Mouse (Mus musculus): Measurements from ENCODE around the gene Angptl8. TPM values are rescaled to one million over a fixed set of nuclear protein-coding genes. Genes with fewer than 3 reads are reported as not detected.
"Not testable (repeated sequence)": the region's sequence is repeated elsewhere in the genome, so short reads cannot be mapped to it uniquely, and the experiment has no call there.

The Angptl8 gene
- polyA plus RNA-seq, 1 experiment = not detected

- TF ChIP-seq CTCF (IDR thresholded peaks at IDR 0.05; ENCODE audit: borderline replicate concordance, extremely low read depth, insufficient read depth, insufficient read length) (no peak), POLR2A (IDR thresholded peaks at IDR 0.05; ENCODE audit: borderline replicate concordance, extremely low read depth, insufficient read depth, insufficient read length, poor library complexity, severe bottlenecking) (peak; percentile 69)
- DNase-seq (ENCODE audit: low read depth) = peak; percentile 81
These were observed 17.1 kb downstream of the Angptl8 start, which contains the start of gene Dock6 for GRCm38 (mm10) chr9:21852128-21853091. Gene Dock6 (minus strand): TSS chr9:21852635.

- no peak for DNase-seq (ENCODE audit: low read depth)
- TF ChIP-seq POLR2A (IDR thresholded peaks at IDR 0.05; ENCODE audit: borderline replicate concordance, extremely low read depth, insufficient read depth, insufficient read length, poor library complexity, severe bottlenecking) (no peak), CTCF (IDR thresholded peaks at IDR 0.05; ENCODE audit: borderline replicate concordance, extremely low read depth, insufficient read depth, insufficient read length) (no peak)
These were observed 18.7 kb downstream of the Angptl8 start for GRCm38 (mm10) chr9:21853961-21854360.

DNA sequence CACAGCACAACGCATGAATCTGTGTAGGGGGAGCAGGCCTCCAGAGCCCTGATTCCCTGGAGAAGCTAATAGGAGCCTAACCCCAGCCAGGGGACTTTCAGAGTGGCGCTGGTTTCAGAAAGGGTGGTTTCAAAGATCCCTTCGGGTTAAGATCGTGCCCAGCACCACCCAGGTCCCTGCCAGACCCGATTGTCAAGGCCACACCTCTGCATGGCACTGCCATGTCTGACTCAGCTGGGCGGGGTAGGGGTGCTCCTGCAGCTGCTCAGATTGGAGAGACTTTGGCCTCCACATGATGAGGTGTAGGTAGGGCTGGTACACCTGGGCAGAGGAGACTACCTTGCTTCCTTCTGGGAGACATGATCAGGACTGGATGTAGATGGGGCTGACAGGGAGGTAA lies 19.6 kb downstream of the Angptl8 start:
- TF ChIP-seq CTCF (IDR thresholded peaks at IDR 0.05; ENCODE audit: borderline replicate concordance, extremely low read depth, insufficient read depth, insufficient read length) = no peak
- TF ChIP-seq POLR2A (IDR thresholded peaks at IDR 0.05; ENCODE audit: borderline replicate concordance, extremely low read depth, insufficient read depth, insufficient read length, poor library complexity, severe bottlenecking) = no peak
- no peak for DNase-seq (ENCODE audit: low read depth)

DNA sequence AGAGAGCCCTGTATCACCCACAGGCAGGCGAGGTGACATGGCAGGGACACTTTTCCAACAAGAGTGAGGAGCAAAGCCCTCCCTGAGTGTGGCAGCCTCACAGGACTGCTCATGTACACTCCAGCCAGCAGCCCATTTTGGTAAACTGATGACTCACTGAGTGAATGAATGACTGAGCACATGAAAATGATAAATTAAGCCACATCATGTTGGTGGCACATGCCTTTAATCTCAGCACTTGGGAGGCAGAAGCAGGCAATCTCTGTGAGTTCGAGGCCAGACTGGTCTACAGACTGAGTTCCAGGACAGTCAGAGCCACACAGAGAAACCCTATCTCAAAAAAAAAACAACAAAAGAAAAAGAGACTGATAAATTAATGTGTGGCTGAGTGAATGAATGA lies 22.2 kb downstream of the Angptl8 start:
- no peak for DNase-seq (ENCODE audit: low read depth)

GRCm38 (mm10) chr9:21858084-21858483 lies 22.8 kb downstream of the Angptl8 start:
- TF ChIP-seq POLR2A (IDR thresholded peaks at IDR 0.05; ENCODE audit: borderline replicate concordance, extremely low read depth, insufficient read depth, insufficient read length, poor library complexity, severe bottlenecking) (no peak), CTCF (IDR thresholded peaks at IDR 0.05; ENCODE audit: borderline replicate concordance, extremely low read depth, insufficient read depth, insufficient read length) (no peak)
- no peak for DNase-seq (ENCODE audit: low read depth)

More for the DNA sequence above, 22.2 kb downstream of the Angptl8 start:
- TF ChIP-seq CTCF (IDR thresholded peaks at IDR 0.05; ENCODE audit: borderline replicate concordance, extremely low read depth, insufficient read depth, insufficient read length) (no peak), POLR2A (IDR thresholded peaks at IDR 0.05; ENCODE audit: borderline replicate concordance, extremely low read depth, insufficient read depth, insufficient read length, poor library complexity, severe bottlenecking) (no peak)

GRCm38 (mm10) chr9:21859606-21860005 lies 24.3 kb downstream of the Angptl8 start:
- no peak for TF ChIP-seq CTCF (IDR thresholded peaks at IDR 0.05; ENCODE audit: borderline replicate concordance, extremely low read depth, insufficient read depth, insufficient read length)
- no peak for TF ChIP-seq POLR2A (IDR thresholded peaks at IDR 0.05; ENCODE audit: borderline replicate concordance, extremely low read depth, insufficient read depth, insufficient read length, poor library complexity, severe bottlenecking)
- DNase-seq (ENCODE audit: low read depth) = no peak

- not testable (repeated sequence) for DNase-seq (ENCODE audit: low read depth)
These were observed 25.0 kb downstream of the Angptl8 start for GRCm38 (mm10) chr9:21860349-21860748.

DNA sequence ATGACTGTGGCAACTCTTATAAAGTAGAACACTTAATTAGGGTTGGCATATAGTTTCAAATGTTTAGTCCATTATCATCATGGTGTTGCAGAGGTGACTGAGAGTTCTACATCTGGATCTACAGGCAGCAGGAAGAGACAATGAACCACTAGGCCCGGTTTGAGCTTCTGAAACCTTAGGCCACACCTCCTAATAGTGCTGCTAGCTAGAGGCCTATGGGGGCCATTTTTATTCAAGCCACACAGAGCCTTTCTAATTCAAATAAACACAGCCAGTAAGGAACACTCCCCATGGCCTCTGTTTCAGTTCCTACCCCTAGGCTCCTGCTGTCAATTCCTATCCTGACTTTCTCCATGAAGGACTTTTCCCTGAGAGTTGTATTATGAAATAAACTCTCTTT lies 26.9 kb downstream of the Angptl8 start:
- no peak for DNase-seq (ENCODE audit: low read depth)
- no peak for TF ChIP-seq POLR2A (IDR thresholded peaks at IDR 0.05; ENCODE audit: borderline replicate concordance, extremely low read depth, insufficient read depth, insufficient read length, poor library complexity, severe bottlenecking)
- TF ChIP-seq CTCF (IDR thresholded peaks at IDR 0.05; ENCODE audit: borderline replicate concordance, extremely low read depth, insufficient read depth, insufficient read length) = no peak

DNA sequence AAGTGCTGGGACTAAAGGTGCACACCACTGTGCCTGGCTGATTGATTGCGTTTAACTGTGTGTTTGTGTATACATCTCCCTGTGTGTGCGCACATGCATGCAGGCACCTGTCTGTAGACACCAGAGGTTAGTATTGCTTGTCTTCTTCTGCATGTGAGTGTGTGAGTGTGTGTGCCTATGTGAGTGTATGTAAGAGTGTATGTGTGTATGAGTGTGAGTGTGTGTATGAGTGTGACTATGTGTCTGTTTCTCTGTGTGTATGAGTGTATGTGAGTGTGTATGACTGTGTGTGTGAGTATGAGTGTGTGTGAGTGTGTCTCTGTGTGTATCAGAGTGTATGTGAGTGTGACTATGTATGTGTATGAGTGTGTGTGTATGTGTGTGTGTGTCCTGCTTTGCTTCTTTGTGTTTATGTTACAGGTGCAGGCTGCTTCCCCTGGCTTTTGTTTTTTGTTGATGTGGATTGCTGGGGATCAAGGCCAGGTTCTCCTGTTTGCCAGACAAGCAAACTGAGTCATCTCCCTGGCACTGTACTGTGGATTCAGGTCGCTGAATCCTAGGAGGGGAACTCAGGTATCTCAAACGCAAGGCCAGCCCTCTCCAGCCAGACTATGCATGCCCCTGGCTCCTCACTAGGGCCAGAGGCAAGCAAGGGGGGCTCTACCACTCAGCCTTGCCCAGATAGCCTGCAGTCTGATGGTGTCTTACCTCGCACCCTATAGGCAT lies 30.5 kb downstream of the Angptl8 start:
- no peak for DNase-seq (ENCODE audit: low read depth)
- no peak for TF ChIP-seq CTCF (IDR thresholded peaks at IDR 0.05; ENCODE audit: borderline replicate concordance, extremely low read depth, insufficient read depth, insufficient read length)
- no peak for TF ChIP-seq POLR2A (IDR thresholded peaks at IDR 0.05; ENCODE audit: borderline replicate concordance, extremely low read depth, insufficient read depth, insufficient read length, poor library complexity, severe bottlenecking)

DNA sequence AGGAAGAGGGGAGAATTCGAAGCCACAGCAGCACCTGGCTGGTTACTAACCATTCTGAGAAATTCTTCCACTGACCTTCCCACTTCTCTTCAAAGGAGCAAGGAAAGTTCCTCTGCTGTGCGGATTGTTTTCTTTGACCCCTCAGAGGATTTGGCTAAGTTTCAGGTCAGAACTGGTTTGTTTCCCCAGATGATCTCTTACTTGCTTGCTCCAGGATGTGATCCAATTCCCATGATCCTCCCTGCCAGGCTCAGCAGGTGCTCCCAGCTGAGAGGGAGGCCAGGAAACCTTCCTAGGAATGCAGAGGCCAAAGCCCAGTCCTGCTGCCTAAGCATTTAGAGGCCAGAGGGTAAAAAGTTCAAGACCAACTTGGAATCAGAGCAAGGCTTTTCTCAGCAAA lies 31.3 kb downstream of the Angptl8 start:
- TF ChIP-seq POLR2A (IDR thresholded peaks at IDR 0.05; ENCODE audit: borderline replicate concordance, extremely low read depth, insufficient read depth, insufficient read length, poor library complexity, severe bottlenecking) = no peak
- TF ChIP-seq CTCF (IDR thresholded peaks at IDR 0.05; ENCODE audit: borderline replicate concordance, extremely low read depth, insufficient read depth, insufficient read length) = no peak
- peak; percentile 53 for DNase-seq (ENCODE audit: low read depth)

DNA sequence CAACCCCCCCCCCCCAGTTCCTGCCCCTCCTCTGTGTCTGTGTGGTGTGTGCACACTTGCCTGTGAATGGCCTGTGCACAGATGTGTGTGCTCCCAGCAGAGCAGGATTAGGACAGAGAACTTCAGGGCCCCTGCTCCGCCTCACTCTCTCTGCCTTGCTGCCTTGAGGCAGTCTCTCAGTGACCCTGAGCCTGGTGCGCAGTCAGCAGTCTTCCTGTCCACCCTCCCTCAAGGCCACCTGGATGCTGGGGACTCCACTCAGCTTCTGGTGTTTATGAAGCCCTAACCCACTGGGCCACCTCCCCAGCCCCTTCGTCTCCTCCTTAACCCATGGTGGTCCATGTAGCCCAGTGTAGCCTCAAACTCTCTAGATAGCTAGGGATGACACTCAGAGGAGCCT lies 32.4 kb downstream of the Angptl8 start:
- no peak for DNase-seq (ENCODE audit: low read depth)
- TF ChIP-seq CTCF (IDR thresholded peaks at IDR 0.05; ENCODE audit: borderline replicate concordance, extremely low read depth, insufficient read depth, insufficient read length) = no peak
- TF ChIP-seq POLR2A (IDR thresholded peaks at IDR 0.05; ENCODE audit: borderline replicate concordance, extremely low read depth, insufficient read depth, insufficient read length, poor library complexity, severe bottlenecking) = no peak

Data from brain, embryonic 14.5 days (tissue).